ENCODE assay signal across 11 mouse cellular contexts in genomic region chr1:193625101-193625956, GRCm38 (mm10).
A peak's percentile ranks its signal among the peaks of the same experiment; 100 is the strongest.
DNase-seq lines count a peak whose midpoint lies in the region; ATAC-seq and TF ChIP-seq lines count a peak whose summit lies in the region.
"Had no signal": no experiment of that assay in that cellular context is flagged by ENCODE, and none has a peak within 500 bp of the region (broad histone marks: within the 10 kb centered on the region; RNA-seq: fewer than 3 reads in every experiment).

No protein-coding gene starts in this region.

- DNase-seq in kidney, adult 2 months = peak; percentile 82
- peak; percentile 58 to 68 for DNase-seq in adrenal gland, postnatal 36 days
- no peak for DNase-seq in heart, embryonic 10.5 days (ENCODE audit: low spot score)
- no peak for DNase-seq in embryonic facial prominence, embryonic 10.5 days (ENCODE audit: low spot score)
- no peak for DNase-seq in layer of hippocampus, adult 11-12 months (ENCODE audit: low spot score)
- DNase-seq: forebrain, postnatal 0 days; lung, embryonic 14.5 days; thymus, adult 2 months had no signal

- 33% methylated on average over 9 of the region's 9 CpGs for WGBS in kidney, adult 2 months
- 19% methylated on average over 9 of the region's 9 CpGs for WGBS in kidney, embryonic 16.5 days
- WGBS in heart, embryonic 10.5 days = 9% methylated on average over 9 of the region's 9 CpGs
- 24% methylated on average over 9 of the region's 9 CpGs for WGBS in neural tube, embryonic 14.5 days
- 17% methylated on average over 9 of the region's 9 CpGs for WGBS in embryonic facial prominence, embryonic 10.5 days
- 17% methylated on average over 9 of the region's 9 CpGs for WGBS in forebrain, embryonic 12.5 days

- no peaks in the 10 kb centered on the region for H3K9me3 ChIP-seq in kidney, embryonic 16.5 days (ENCODE audit: low read length)
- no peaks in the 10 kb centered on the region for H3K9me3 ChIP-seq in heart, embryonic 10.5 days
- no peaks in the 10 kb centered on the region for H3K9me3 ChIP-seq in neural tube, embryonic 14.5 days (ENCODE audit: control insufficient read depth, low read length)
- no peaks in the 10 kb centered on the region for H3K9me3 ChIP-seq in embryonic facial prominence, embryonic 10.5 days
- no peaks in the 10 kb centered on the region for H3K9me3 ChIP-seq in forebrain, embryonic 12.5 days

- H3K36me3 ChIP-seq in kidney, adult 2 months (ENCODE audit: control insufficient read depth, insufficient read depth, low read length) = no peaks in the 10 kb centered on the region
- no peaks in the 10 kb centered on the region for H3K36me3 ChIP-seq in kidney, embryonic 16.5 days (ENCODE audit: insufficient read depth, low read length)
- H3K36me3 ChIP-seq in heart, embryonic 10.5 days = no peaks in the 10 kb centered on the region
- H3K36me3 ChIP-seq in neural tube, embryonic 14.5 days (ENCODE audit: control insufficient read depth, insufficient read depth, low read length) = no peaks in the 10 kb centered on the region
- H3K36me3 ChIP-seq in embryonic facial prominence, embryonic 10.5 days (replicated peaks) = no peaks in the 10 kb centered on the region
- no peaks in the 10 kb centered on the region for H3K36me3 ChIP-seq in forebrain, embryonic 12.5 days (replicated peaks)

- no peak overlapping the region for H3K27ac ChIP-seq in kidney, adult 2 months (ENCODE audit: insufficient read depth, low read depth, low read length)
- no peak overlapping the region for H3K27ac ChIP-seq in kidney, embryonic 16.5 days (ENCODE audit: low read length)
- H3K27ac ChIP-seq in heart, embryonic 10.5 days = 0 out of 2 replicates have a peak overlapping the region, but pooled peaks have one; percentile 29
- peak overlapping the region; percentile 28; the same call in 1 of the 2 replicates for H3K27ac ChIP-seq in neural tube, embryonic 14.5 days (ENCODE audit: low read depth, low read length)
- H3K27ac ChIP-seq in embryonic facial prominence, embryonic 10.5 days (replicated peaks) = no peak overlapping the region
- H3K27ac ChIP-seq in forebrain, embryonic 12.5 days = no peak overlapping the region

- H3K4me1 ChIP-seq in kidney, adult 2 months (ENCODE audit: control insufficient read depth, insufficient read depth, low read length) = peaks cover 10% of the 10 kb centered on the region
- H3K4me1 ChIP-seq in kidney, embryonic 16.5 days (ENCODE audit: insufficient read depth, low read length) = peaks cover 7% of the 10 kb centered on the region; the same call in 1 of the 2 replicates
- H3K4me1 ChIP-seq in heart, embryonic 10.5 days = peaks cover 29% of the 10 kb centered on the region
- peaks cover 6% of the 10 kb centered on the region; the same call in 1 of the 2 replicates for H3K4me1 ChIP-seq in neural tube, embryonic 14.5 days (ENCODE audit: control insufficient read depth, insufficient read depth, low read length)
- H3K4me1 ChIP-seq in embryonic facial prominence, embryonic 10.5 days = 0 out of 2 replicates have a peak, but pooled peaks cover 6% of the 10 kb centered on the region
- peaks cover 5% of the 10 kb centered on the region; the same call in 1 of the 2 replicates for H3K4me1 ChIP-seq in forebrain, embryonic 12.5 days

- no peak overlapping the region for H3K4me2 ChIP-seq in kidney, embryonic 16.5 days (replicated peaks; ENCODE audit: low read depth, low read length)
- H3K4me2 ChIP-seq in neural tube, embryonic 14.5 days (ENCODE audit: low read depth, low read length) = no peak overlapping the region
- no peak overlapping the region for H3K4me2 ChIP-seq in forebrain, embryonic 12.5 days
- H3K4me2 ChIP-seq: lung, embryonic 14.5 days had no signal

- no peak overlapping the region for H3K4me3 ChIP-seq in kidney, adult 2 months (ENCODE audit: insufficient read depth, low read depth, low read length)
- H3K4me3 ChIP-seq in kidney, embryonic 16.5 days (ENCODE audit: low read length) = no peak overlapping the region
- H3K4me3 ChIP-seq in heart, embryonic 10.5 days = no peak overlapping the region
- no peak overlapping the region for H3K4me3 ChIP-seq in neural tube, embryonic 14.5 days (ENCODE audit: low read depth, low read length)
- no peak overlapping the region for H3K4me3 ChIP-seq in embryonic facial prominence, embryonic 10.5 days
- H3K4me3 ChIP-seq in forebrain, embryonic 12.5 days (replicated peaks) = no peak overlapping the region

- ATAC-seq in kidney, embryonic 16.5 days (ENCODE audit: low FRiP score, low TSS enrichment) = no peak
- ATAC-seq in neural tube, embryonic 14.5 days (ENCODE audit: low read depth) = no peak
- ATAC-seq in forebrain, embryonic 12.5 days (ENCODE audit: low FRiP score) = no peak
- ATAC-seq: forebrain, postnatal 0 days had no signal

- H3K27me3 ChIP-seq in kidney, adult 2 months (replicated peaks; ENCODE audit: control insufficient read depth, insufficient read depth, low read length) = no peaks in the 10 kb centered on the region
- no peaks in the 10 kb centered on the region for H3K27me3 ChIP-seq in kidney, embryonic 16.5 days (ENCODE audit: insufficient read depth, low read length)
- peaks cover 20% of the 10 kb centered on the region for H3K27me3 ChIP-seq in heart, embryonic 10.5 days (ENCODE audit: insufficient read depth, poor library complexity, severe bottlenecking)
- no peaks in the 10 kb centered on the region for H3K27me3 ChIP-seq in neural tube, embryonic 14.5 days (ENCODE audit: control insufficient read depth, insufficient read depth, low read length)
- H3K27me3 ChIP-seq in embryonic facial prominence, embryonic 10.5 days (replicated peaks; ENCODE audit: low read depth, poor library complexity, severe bottlenecking) = peaks cover 4% of the 10 kb centered on the region; the same call in 1 of the 2 replicates
- peaks cover 6% of the 10 kb centered on the region; the same call in 1 of the 2 replicates for H3K27me3 ChIP-seq in forebrain, embryonic 12.5 days

- no peak for TF ChIP-seq POLR2A in kidney, adult 2 months (IDR thresholded peaks at IDR 0.05; ENCODE audit: low read depth, low read length)

- no peak overlapping the region for H3K9ac ChIP-seq in kidney, embryonic 16.5 days (replicated peaks; ENCODE audit: low read length)
- H3K9ac ChIP-seq in neural tube, embryonic 14.5 days (replicated peaks; ENCODE audit: low read depth, low read length) = no peak overlapping the region
- H3K9ac ChIP-seq in forebrain, embryonic 12.5 days = no peak overlapping the region
- H3K9ac ChIP-seq: forebrain, postnatal 0 days; lung, embryonic 14.5 days had no signal

- no peak for TF ChIP-seq CTCF in kidney, adult 2 months (conservative IDR thresholded peaks at IDR 0.05; ENCODE audit: insufficient read depth, insufficient read length, low read depth, low read length)

Comparison
In these comparisons a context has a peak if more than half of its experiments do, and no peak if none do; other contexts are left out.
1. DNase-seq: peak in kidney, adult 2 months (single experiment) and adrenal gland, postnatal 36 days (2 of 2); none in heart, embryonic 10.5 days (single experiment), embryonic facial prominence, embryonic 10.5 days (single experiment) and layer of hippocampus, adult 11-12 months (single experiment).
2. H3K27ac ChIP-seq: peak in heart, embryonic 10.5 days (single experiment) and neural tube, embryonic 14.5 days (single experiment); none in kidney, adult 2 months (single experiment), kidney, embryonic 16.5 days (single experiment), embryonic facial prominence, embryonic 10.5 days (single experiment) and forebrain, embryonic 12.5 days (single experiment).